Mouse (Mus musculus): ENCODE data around the gene Mrnip.
"Not testable (repeated sequence)": the region's sequence is repeated elsewhere in the genome, so short reads cannot be mapped to it uniquely, and the experiment has no call there.

The Mrnip gene

DNA sequence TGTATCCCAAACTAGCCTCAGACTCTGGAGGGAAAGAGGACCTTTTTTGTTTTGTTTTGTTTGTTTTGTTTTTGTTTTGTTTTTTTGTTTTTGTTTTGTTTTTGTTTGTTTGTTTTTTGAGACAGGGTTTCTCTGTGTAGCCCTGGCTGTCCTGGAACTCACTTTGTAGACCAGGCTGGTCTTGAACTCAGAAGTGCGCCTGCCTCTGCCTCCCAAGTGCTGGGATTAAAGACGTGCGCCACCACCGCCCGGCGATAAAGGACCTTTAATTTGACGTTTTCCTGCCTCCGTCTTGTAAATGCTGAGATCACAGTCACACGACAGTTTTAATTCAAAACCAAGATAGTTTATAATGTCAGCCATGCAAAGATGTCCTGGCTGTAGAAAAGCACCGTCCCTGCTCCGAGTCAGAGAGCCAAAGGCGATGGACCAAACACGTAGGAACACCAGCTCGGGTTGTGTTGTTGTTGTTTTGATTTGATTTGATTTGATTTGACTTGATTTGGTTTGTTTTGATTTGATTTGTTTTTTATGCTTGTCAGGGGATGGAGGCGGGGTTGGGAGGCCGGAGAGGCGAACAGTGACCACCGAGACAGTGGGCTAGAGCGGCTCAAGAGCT is at the start of gene Mrnip:
Gene Mrnip (plus strand): TSS at position 334 of the 619 bp plus-strand sequence.
- Histone ChIP-seq H3K4me1 (replicated peaks; ENCODE audit: low read depth, low read length) (peaks cover 48% of the 10 kb centered on the region), H3K36me3 (ENCODE audit: insufficient read depth, low read length) (peaks cover 40% of the 10 kb centered on the region), H3K4me3 (replicated peaks; ENCODE audit: low read length) (peak within 1 kb of the TSS; percentile 91)
- not testable (repeated sequence) for H3K27me3 ChIP-seq (ENCODE audit: insufficient read depth, low read length); H3K9me3 ChIP-seq (ENCODE audit: low read length)

DNA sequence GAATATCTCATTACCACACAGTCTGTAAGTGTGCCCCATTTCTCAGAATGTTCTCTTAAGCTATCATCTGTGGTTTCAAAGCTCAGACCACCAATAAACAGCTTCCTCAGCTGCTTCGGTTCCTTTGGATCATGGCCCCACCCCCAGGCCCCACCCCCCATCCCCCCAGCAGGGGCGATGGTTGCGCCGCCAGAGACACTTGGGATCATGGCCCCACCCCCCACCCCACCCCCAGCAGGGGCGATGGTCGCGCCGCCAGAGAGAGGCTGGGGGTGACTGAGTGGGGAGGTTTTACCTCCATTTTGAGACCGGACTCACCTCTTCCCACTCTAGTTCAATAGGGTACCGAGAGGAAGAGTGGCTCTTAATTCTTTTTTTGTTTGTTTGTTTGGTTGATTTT is 46.5 kb upstream of the Mrnip start:
- Histone ChIP-seq H3K4me1 (replicated peaks; ENCODE audit: low read depth, low read length) (peaks cover 31% of the 10 kb centered on the region), H3K4me3 (replicated peaks; ENCODE audit: low read length) (no peak overlapping the region), H3K9me3 (ENCODE audit: low read length) (no peaks in the 10 kb centered on the region), H3K27me3 (ENCODE audit: insufficient read depth, low read length) (peaks cover 30% of the 10 kb centered on the region), H3K36me3 (ENCODE audit: insufficient read depth, low read length) (no peaks in the 10 kb centered on the region)
- TF ChIP-seq NANOG (IDR thresholded peaks at IDR 0.05; ENCODE audit: borderline replicate concordance, low read length), result no peak
- TF ChIP-seq POU5F1 (IDR thresholded peaks at IDR 0.05; ENCODE audit: borderline replicate concordance, low read length), result no peak
- no peak for TF ChIP-seq CTCF (conservative IDR thresholded peaks at IDR 0.05; ENCODE audit: low read length)

DNA sequence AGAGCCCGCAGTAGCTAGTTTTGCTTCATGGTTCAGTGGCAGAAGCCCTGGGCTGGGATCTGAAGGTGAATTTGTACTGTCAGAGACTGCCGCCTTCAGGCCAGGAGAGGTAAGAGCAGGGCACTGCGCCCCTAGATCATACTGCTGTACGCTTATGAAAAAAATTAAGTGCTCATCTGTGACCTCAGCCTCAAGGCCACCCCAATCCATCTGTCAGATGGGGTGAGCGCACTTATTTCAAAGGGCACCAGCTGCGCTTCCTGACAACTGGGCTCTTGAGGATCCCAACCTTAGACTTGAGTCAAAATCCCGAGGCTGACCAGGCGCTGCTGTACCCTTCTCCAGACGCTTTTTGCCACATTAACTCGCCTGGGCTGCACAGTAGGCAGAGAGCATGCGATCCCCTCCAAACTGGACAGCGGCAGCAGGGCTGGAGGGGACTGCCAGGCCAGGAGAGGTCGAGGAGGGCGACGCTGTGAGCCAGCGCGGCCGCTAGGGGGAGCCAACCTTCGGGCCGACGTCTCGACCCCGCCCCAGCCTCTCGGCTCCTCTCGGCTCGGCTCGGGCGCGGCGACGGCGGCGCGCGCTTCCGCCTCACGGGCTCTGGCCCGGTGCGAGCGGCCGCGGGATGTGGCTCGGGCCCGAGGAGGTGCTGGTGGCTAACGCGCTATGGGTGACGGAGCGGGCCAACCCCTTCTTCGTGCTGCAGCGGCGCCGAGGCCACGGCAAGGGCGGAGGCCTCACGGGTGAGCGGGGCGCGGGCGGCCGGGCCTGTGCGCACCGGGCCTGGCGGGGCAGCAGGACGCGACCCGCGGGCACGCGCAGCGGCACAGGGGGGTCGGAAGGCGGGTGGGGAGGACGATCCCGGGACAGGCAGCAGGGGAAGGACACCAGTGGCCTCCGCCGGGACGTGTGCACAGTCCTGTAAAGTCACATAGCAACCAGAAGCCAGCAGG is 43.2 kb upstream of the Mrnip start, which contains the start of gene Tbc1d9b:
Gene Tbc1d9b (plus strand): TSS at position 586 of the 956 bp plus-strand sequence.
- TF ChIP-seq CTCF (conservative IDR thresholded peaks at IDR 0.05; ENCODE audit: low read length) (peak; percentile 92), POU5F1 (IDR thresholded peaks at IDR 0.05; ENCODE audit: borderline replicate concordance, low read length) (no peak), NANOG (IDR thresholded peaks at IDR 0.05; ENCODE audit: borderline replicate concordance, low read length) (no peak)
- Histone ChIP-seq H3K4me3 (replicated peaks; ENCODE audit: low read length) (peak within 1 kb of the TSS; percentile 85), H3K36me3 (ENCODE audit: insufficient read depth, low read length) (peaks cover 8% of the 10 kb centered on the region), H3K9me3 (ENCODE audit: low read length) (no peaks in the 10 kb centered on the region), H3K4me1 (replicated peaks; ENCODE audit: low read depth, low read length) (peaks cover 31% of the 10 kb centered on the region), H3K27me3 (ENCODE audit: insufficient read depth, low read length) (peaks cover 23% of the 10 kb centered on the region)

DNA sequence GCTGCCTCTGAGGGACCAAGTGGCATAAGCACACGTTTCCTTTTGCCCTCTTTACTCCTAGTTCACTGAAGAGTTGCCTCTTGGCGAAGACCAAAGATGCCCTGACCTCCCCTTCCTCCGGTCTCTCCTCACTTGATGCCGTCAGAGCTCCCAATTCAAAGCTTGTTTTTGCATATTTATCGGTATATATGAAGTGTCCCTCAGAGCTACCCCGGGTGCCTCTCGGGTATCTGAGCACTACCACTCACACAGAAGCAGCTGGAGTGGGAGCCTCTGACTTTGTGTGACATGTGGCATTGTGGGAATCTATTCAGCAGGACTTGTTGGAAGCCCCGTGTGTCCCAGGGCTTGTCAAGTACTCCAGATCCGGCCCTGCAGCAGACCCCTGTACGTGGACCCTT is 42.4 kb upstream of the Mrnip start:
- Histone ChIP-seq H3K4me1 (replicated peaks; ENCODE audit: low read depth, low read length) (peaks cover 31% of the 10 kb centered on the region), H3K9me3 (ENCODE audit: low read length) (no peaks in the 10 kb centered on the region), H3K27me3 (ENCODE audit: insufficient read depth, low read length) (peaks cover 23% of the 10 kb centered on the region), H3K4me3 (replicated peaks; ENCODE audit: low read length) (peak overlapping the region; percentile 85), H3K36me3 (ENCODE audit: insufficient read depth, low read length) (peaks cover 15% of the 10 kb centered on the region)
- no peak for TF ChIP-seq CTCF (conservative IDR thresholded peaks at IDR 0.05; ENCODE audit: low read length)
- TF ChIP-seq NANOG (IDR thresholded peaks at IDR 0.05; ENCODE audit: borderline replicate concordance, low read length), result no peak
- no peak for TF ChIP-seq POU5F1 (IDR thresholded peaks at IDR 0.05; ENCODE audit: borderline replicate concordance, low read length)

DNA sequence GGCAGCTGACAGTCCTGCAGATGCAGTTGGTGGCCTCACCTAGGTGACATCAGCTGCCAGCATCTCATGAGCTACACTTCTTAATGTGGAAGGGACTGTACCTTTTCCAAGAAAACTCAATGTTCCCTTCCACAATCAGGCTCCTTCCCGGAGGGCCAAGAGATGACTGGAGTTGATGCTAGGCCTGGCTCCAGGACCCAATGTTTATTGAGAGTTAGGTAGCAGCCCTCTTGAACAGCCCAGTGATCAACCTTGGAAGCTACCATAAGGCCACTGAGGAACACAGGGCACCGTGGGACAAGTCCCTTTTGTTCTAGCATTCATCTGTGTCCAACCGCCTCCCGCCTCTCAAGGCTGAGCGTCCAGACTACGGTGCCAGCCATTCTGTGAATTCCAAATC is 42.0 kb upstream of the Mrnip start:
- TF ChIP-seq POU5F1 (IDR thresholded peaks at IDR 0.05; ENCODE audit: borderline replicate concordance, low read length), result no peak
- no peak for TF ChIP-seq CTCF (conservative IDR thresholded peaks at IDR 0.05; ENCODE audit: low read length)
- TF ChIP-seq NANOG (IDR thresholded peaks at IDR 0.05; ENCODE audit: borderline replicate concordance, low read length), result no peak
- Histone ChIP-seq H3K36me3 (ENCODE audit: insufficient read depth, low read length) (peaks cover 19% of the 10 kb centered on the region), H3K4me1 (replicated peaks; ENCODE audit: low read depth, low read length) (peaks cover 31% of the 10 kb centered on the region), H3K9me3 (ENCODE audit: low read length) (no peaks in the 10 kb centered on the region), H3K27me3 (ENCODE audit: insufficient read depth, low read length) (peaks cover 20% of the 10 kb centered on the region), H3K4me3 (replicated peaks; ENCODE audit: low read length) (peak overlapping the region; percentile 85)

DNA sequence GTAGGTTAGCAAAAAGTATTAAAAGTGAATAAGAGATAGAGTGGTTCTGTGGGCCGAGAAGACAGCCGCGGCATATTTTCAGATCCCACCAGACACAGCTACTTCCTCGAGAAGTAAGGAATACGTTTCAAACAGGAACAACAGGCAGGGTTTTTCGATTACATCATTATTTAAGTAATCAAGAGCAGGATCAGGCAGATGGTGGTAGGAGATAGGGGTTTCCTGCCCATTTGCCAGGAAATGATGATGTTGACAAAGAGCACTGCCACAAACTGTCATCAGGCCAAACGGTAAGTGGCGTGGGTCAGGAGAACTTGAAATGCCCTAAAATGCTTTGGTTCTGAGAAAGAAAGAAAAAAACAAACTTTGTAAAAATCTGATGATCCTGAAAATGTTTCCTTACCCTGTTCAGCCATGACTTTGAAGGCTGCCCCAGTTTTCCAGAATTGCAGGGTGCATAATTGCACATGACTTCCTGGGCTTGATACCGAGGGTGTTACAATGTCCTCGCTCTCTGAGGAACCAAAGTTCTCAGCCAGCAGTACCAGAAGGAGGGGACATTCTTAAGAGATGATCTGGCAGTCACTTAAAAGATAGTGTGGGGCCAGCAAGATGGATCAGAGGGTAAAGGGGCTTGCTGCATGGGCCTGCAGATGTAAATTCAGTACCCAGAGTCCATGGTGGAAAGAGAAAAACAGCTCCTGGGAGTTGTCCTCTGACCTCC is 39.9 kb upstream of the Mrnip start:
- peaks cover 19% of the 10 kb centered on the region for H3K36me3 ChIP-seq (ENCODE audit: insufficient read depth, low read length)
- no peaks in the 10 kb centered on the region for H3K9me3 ChIP-seq (ENCODE audit: low read length)
- H3K27me3 ChIP-seq (ENCODE audit: insufficient read depth, low read length), result peaks cover 14% of the 10 kb centered on the region
- H3K4me1 ChIP-seq (replicated peaks; ENCODE audit: low read depth, low read length), result peaks cover 36% of the 10 kb centered on the region
- H3K4me3 ChIP-seq (replicated peaks; ENCODE audit: low read length), result no peak overlapping the region
- no peak for TF ChIP-seq POU5F1 (IDR thresholded peaks at IDR 0.05; ENCODE audit: borderline replicate concordance, low read length)
- TF ChIP-seq CTCF (conservative IDR thresholded peaks at IDR 0.05; ENCODE audit: low read length), result no peak
- TF ChIP-seq NANOG (IDR thresholded peaks at IDR 0.05; ENCODE audit: borderline replicate concordance, low read length), result no peak

DNA sequence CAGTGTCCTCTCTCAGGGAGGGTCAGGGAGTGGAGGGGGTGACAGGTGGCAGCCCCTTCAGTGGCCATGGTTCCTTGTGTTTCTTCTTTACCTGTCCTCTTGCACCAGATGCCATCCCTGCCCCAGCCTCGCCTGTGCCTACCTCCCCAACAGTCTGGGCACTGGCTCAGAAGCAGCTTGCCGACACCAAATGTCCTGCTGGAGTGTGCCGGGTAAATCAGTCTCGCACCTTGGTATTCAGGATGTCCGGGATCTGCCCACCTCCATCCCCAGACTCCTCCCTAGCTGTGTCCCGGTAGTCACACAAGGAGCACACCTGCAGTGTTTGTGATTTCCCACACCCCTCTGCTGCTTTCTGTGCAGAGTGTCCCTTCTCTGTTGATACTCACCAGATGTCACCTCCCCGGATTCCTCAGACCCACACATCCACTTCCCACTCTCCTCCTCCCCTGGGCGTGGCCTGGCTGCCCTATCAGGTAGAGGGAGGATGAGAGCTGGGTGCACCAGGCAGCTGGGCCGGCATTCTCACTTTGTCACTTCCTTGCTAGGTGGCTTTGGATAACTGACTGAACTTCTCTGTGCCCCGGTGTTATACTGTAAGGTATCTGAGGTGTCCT is 35.9 kb upstream of the Mrnip start:
- H3K27me3 ChIP-seq (ENCODE audit: insufficient read depth, low read length), result no peaks in the 10 kb centered on the region
- H3K36me3 ChIP-seq (ENCODE audit: insufficient read depth, low read length), result peaks cover 44% of the 10 kb centered on the region
- no peak overlapping the region for H3K4me3 ChIP-seq (replicated peaks; ENCODE audit: low read length)
- no peaks in the 10 kb centered on the region for H3K9me3 ChIP-seq (ENCODE audit: low read length)
- TF ChIP-seq POU5F1 (IDR thresholded peaks at IDR 0.05; ENCODE audit: borderline replicate concordance, low read length) (no peak), NANOG (IDR thresholded peaks at IDR 0.05; ENCODE audit: borderline replicate concordance, low read length) (no peak), CTCF (conservative IDR thresholded peaks at IDR 0.05; ENCODE audit: low read length) (no peak)
- peaks cover 31% of the 10 kb centered on the region for H3K4me1 ChIP-seq (replicated peaks; ENCODE audit: low read depth, low read length)

DNA sequence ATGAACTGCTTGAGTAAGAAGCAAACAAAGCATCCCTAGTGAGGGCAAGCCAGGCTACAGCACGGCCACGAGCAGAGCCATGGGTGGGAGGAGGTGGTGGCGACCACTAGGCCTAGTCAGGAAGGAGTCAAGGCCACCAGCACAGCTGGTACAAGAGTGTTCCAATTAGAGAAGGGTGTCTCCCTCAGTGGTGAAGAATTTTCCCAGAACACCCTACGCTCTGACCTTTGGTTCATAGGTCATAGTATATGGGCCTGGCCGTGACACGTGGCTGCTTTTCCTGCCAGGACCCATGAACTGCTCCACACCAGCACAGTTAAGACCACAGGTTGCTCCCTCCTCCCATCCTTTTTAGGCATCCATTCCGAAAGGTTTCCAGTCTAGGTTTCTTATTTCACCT is 34.7 kb upstream of the Mrnip start:
- H3K9me3 ChIP-seq (ENCODE audit: low read length), result no peaks in the 10 kb centered on the region
- peaks cover 31% of the 10 kb centered on the region for H3K4me1 ChIP-seq (replicated peaks; ENCODE audit: low read depth, low read length)
- no peaks in the 10 kb centered on the region for H3K27me3 ChIP-seq (ENCODE audit: insufficient read depth, low read length)
- peaks cover 44% of the 10 kb centered on the region for H3K36me3 ChIP-seq (ENCODE audit: insufficient read depth, low read length)
- no peak for TF ChIP-seq NANOG (IDR thresholded peaks at IDR 0.05; ENCODE audit: borderline replicate concordance, low read length)
- TF ChIP-seq POU5F1 (IDR thresholded peaks at IDR 0.05; ENCODE audit: borderline replicate concordance, low read length), result no peak
- no peak for TF ChIP-seq CTCF (conservative IDR thresholded peaks at IDR 0.05; ENCODE audit: low read length)
- peak overlapping the region; percentile 55 for H3K4me3 ChIP-seq (replicated peaks; ENCODE audit: low read length)
